8 mouse cellular contexts compared by ENCODE assay signal in genomic region chr10:40882831-40883643, GRCm38 (mm10). TPM values are rescaled to one million over a fixed set of nuclear protein-coding genes. Genes with fewer than 3 reads are reported as not detected.
DNase-seq lines count a peak whose midpoint lies in the region; ATAC-seq and TF ChIP-seq lines count a peak whose summit lies in the region.

Cdc40 (minus strand) TSS chr10:40883311.
Wasf1 (plus strand) TSS chr10:40883475.

- peak; percentile 100 for DNase-seq in brain, embryonic 14.5 days (ENCODE audit: low read depth)
- peak; percentile 96 for DNase-seq in liver, adult 2 months (ENCODE audit: extremely low read depth, low read depth, low spot score)
- DNase-seq in splenic B cell, adult 2 months (ENCODE audit: low read depth, low spot score) = peak; percentile 93

- H3K79me3 ChIP-seq in C2C12 (ENCODE audit: low read depth) = peaks cover 56% of the 10 kb centered on the region

- peaks cover 5% of the 10 kb centered on the region; the same call in 1 of the 2 replicates for H3K9me3 ChIP-seq in erythroblast, embryonic 14.5 days (ENCODE audit: control insufficient read depth, low read length)
- no peaks in the 10 kb centered on the region for H3K9me3 ChIP-seq in heart, embryonic 11.5 days (replicated peaks; ENCODE audit: control insufficient read depth, low read length)
- no peaks in the 10 kb centered on the region for H3K9me3 ChIP-seq in kidney, embryonic 16.5 days (ENCODE audit: low read length)

- under 1% methylated on average over 44 of the region's 44 CpGs for WGBS in heart, embryonic 11.5 days (ENCODE audit: insufficient replicate concordance)
- WGBS in kidney, embryonic 16.5 days = under 1% methylated on average over 44 of the region's 44 CpGs
- under 1% methylated on average over 44 of the region's 44 CpGs for WGBS in liver, adult 2 months

- peak within 1 kb of the TSS; percentile 85 for H3K4me2 ChIP-seq in heart, embryonic 11.5 days
- peak within 1 kb of the TSS; percentile 82 for H3K4me2 ChIP-seq in kidney, embryonic 16.5 days (replicated peaks; ENCODE audit: low read depth, low read length)
- H3K4me2 ChIP-seq in myocyte (ENCODE audit: low read depth) = peak within 1 kb of the TSS; percentile 73

- H3ac ChIP-seq in C2C12 (ENCODE audit: control insufficient read depth, insufficient read length, low read depth) (peak within 1 kb of the TSS; percentile 96), myocyte (ENCODE audit: control insufficient read depth, insufficient read length) (peak within 1 kb of the TSS; percentile 42)

- H3K36me3 ChIP-seq in C2C12 (ENCODE audit: control insufficient read depth, insufficient read depth) = peaks cover 15% of the 10 kb centered on the region
- peaks cover 15% of the 10 kb centered on the region for H3K36me3 ChIP-seq in erythroblast, embryonic 14.5 days (ENCODE audit: control insufficient read depth)
- no peaks in the 10 kb centered on the region for H3K36me3 ChIP-seq in heart, embryonic 11.5 days (ENCODE audit: control insufficient read depth, insufficient read depth, low read length)
- no peaks in the 10 kb centered on the region; the same call in 1 of the 2 replicates for H3K36me3 ChIP-seq in kidney, embryonic 16.5 days (ENCODE audit: insufficient read depth, low read length)
- no peaks in the 10 kb centered on the region for H3K36me3 ChIP-seq in liver, adult 2 months (ENCODE audit: control insufficient read depth, insufficient read depth, low read length)
- peaks cover 9% of the 10 kb centered on the region for H3K36me3 ChIP-seq in myocyte (ENCODE audit: control insufficient read depth, insufficient read depth)
- 0 out of 2 replicates have a peak, but pooled peaks cover 2% of the 10 kb centered on the region for H3K36me3 ChIP-seq in splenic B cell, adult 2 months (ENCODE audit: control insufficient read depth, insufficient read depth, low read length, poor library complexity, severe bottlenecking)

- H3K9ac ChIP-seq in heart, embryonic 11.5 days (ENCODE audit: low read depth, low read length) = peak within 1 kb of the TSS; percentile 88
- peak within 1 kb of the TSS; percentile 95 for H3K9ac ChIP-seq in kidney, embryonic 16.5 days (replicated peaks; ENCODE audit: low read length)
- H3K9ac ChIP-seq in liver, adult 2 months (ENCODE audit: low read depth, low read length) = peak within 1 kb of the TSS; percentile 94

- H3K4me1 ChIP-seq in erythroblast, embryonic 14.5 days (ENCODE audit: control insufficient read depth) = peaks cover 32% of the 10 kb centered on the region
- H3K4me1 ChIP-seq in heart, embryonic 11.5 days (ENCODE audit: control insufficient read depth, insufficient read depth, low read length) = peaks cover 23% of the 10 kb centered on the region
- peaks cover 13% of the 10 kb centered on the region for H3K4me1 ChIP-seq in kidney, embryonic 16.5 days (ENCODE audit: insufficient read depth, low read length)
- H3K4me1 ChIP-seq in liver, adult 2 months (ENCODE audit: control insufficient read depth, insufficient read depth, low read length) = peaks cover 9% of the 10 kb centered on the region; the same call in 1 of the 2 replicates

- peak within 1 kb of the TSS; percentile 92 for H3K27ac ChIP-seq in heart, embryonic 11.5 days (ENCODE audit: low read depth, low read length)
- peak within 1 kb of the TSS; percentile 92 for H3K27ac ChIP-seq in kidney, embryonic 16.5 days (ENCODE audit: low read length)
- H3K27ac ChIP-seq in liver, adult 2 months (replicated peaks; ENCODE audit: insufficient read depth, low read depth, low read length) = peak within 1 kb of the TSS; percentile 98

- peak; percentile 95 for ATAC-seq in heart, embryonic 11.5 days (replicated peaks; ENCODE audit: insufficient number of reproducible peaks, low FRiP score, low TSS enrichment)
- peak; percentile 98 for ATAC-seq in kidney, embryonic 16.5 days (ENCODE audit: low FRiP score, low TSS enrichment)

- H3K4me3 ChIP-seq in C2C12 (ENCODE audit: insufficient read depth, poor library complexity, severe bottlenecking) (peak within 1 kb of the TSS; percentile 95), myocyte (peak within 1 kb of the TSS; percentile 62)
- H3K4me3 ChIP-seq in erythroblast, embryonic 14.5 days (replicated peaks) = peak within 1 kb of the TSS; percentile 74
- H3K4me3 ChIP-seq in heart, embryonic 11.5 days (ENCODE audit: low read depth, low read length) = peak within 1 kb of the TSS; percentile 80
- peak within 1 kb of the TSS; percentile 97 for H3K4me3 ChIP-seq in kidney, embryonic 16.5 days (ENCODE audit: low read length)
- peak within 1 kb of the TSS; percentile 94 for H3K4me3 ChIP-seq in liver, adult 2 months (ENCODE audit: insufficient read depth, low read depth, low read length)

- peak; percentile 45; the same call in 1 of the 2 replicates for TF ChIP-seq POLR2A in brain, embryonic 14.5 days (IDR thresholded peaks at IDR 0.05; ENCODE audit: borderline replicate concordance, extremely low read depth, insufficient read depth, insufficient read length, poor library complexity, severe bottlenecking)
- TF ChIP-seq POLR2A in liver, adult 2 months (IDR thresholded peaks at IDR 0.05; ENCODE audit: extremely low read depth, insufficient read depth, low read length) = peak; percentile 73
- TF ChIP-seq POLR2A in myocyte (IDR thresholded peaks at IDR 0.05; ENCODE audit: insufficient read length, low read depth) = peak; percentile 97

- no peaks in the 10 kb centered on the region for H3K27me3 ChIP-seq in C2C12 (ENCODE audit: control insufficient read depth, insufficient read depth, insufficient read length)
- peaks cover 37% of the 10 kb centered on the region for H3K27me3 ChIP-seq in erythroblast, embryonic 14.5 days (ENCODE audit: control insufficient read depth)
- H3K27me3 ChIP-seq in heart, embryonic 11.5 days (ENCODE audit: control insufficient read depth, insufficient read depth, low read length) = no peaks in the 10 kb centered on the region
- H3K27me3 ChIP-seq in kidney, embryonic 16.5 days (ENCODE audit: insufficient read depth, low read length) = no peaks in the 10 kb centered on the region
- no peaks in the 10 kb centered on the region for H3K27me3 ChIP-seq in liver, adult 2 months (ENCODE audit: control insufficient read depth, insufficient read depth, low read length)
- H3K27me3 ChIP-seq in myocyte (ENCODE audit: control insufficient read depth, insufficient read depth, insufficient read length) = no peaks in the 10 kb centered on the region
- peaks cover 4% of the 10 kb centered on the region; the same call in 1 of the 2 replicates for H3K27me3 ChIP-seq in splenic B cell, adult 2 months (ENCODE audit: control insufficient read depth, insufficient read depth, low read length, poor library complexity, severe bottlenecking)

- peaks cover 80% of the 10 kb centered on the region for H3K79me2 ChIP-seq in C2C12 (ENCODE audit: control insufficient read depth, insufficient read depth)
- H3K79me2 ChIP-seq in liver, adult 2 months (ENCODE audit: control insufficient read depth, insufficient read depth, low read length) = peaks cover 27% of the 10 kb centered on the region; the same call in 1 of the 2 replicates
- peaks cover 40% of the 10 kb centered on the region for H3K79me2 ChIP-seq in myocyte (ENCODE audit: control insufficient read depth, insufficient read depth)

- no peak for TF ChIP-seq CTCF in C2C12 (IDR thresholded peaks at IDR 0.05; ENCODE audit: control insufficient read depth, insufficient read depth, insufficient read length)
- TF ChIP-seq CTCF in brain, embryonic 14.5 days (IDR thresholded peaks at IDR 0.05; ENCODE audit: borderline replicate concordance, extremely low read depth, insufficient read depth, insufficient read length) = no peak
- no peak for TF ChIP-seq CTCF in liver, adult 2 months (IDR thresholded peaks at IDR 0.05; ENCODE audit: low read depth, low read length)

TF ChIP-seq in C2C12, 6 proteins besides CTCF, POLR2A, EP300 and RAD21:
- TF ChIP-seq FOSL1 (IDR thresholded peaks at IDR 0.05; ENCODE audit: insufficient read depth, low read length, poor library complexity, severe bottlenecking) (no peak), MAX (IDR thresholded peaks at IDR 0.05) (no peak), CEBPB (IDR thresholded peaks at IDR 0.05; ENCODE audit: low read depth) (no peak), MYOD1 (IDR thresholded peaks at IDR 0.05; ENCODE audit: control insufficient read depth, insufficient read length, low read depth) (no peak), USF1 (IDR thresholded peaks at IDR 0.05; ENCODE audit: low read depth) (peak; percentile 12)

TF ChIP-seq in myocyte, 11 proteins besides CTCF, POLR2A, EP300 and RAD21:
- no peak for TF ChIP-seq TCF3 (IDR thresholded peaks at IDR 0.05; ENCODE audit: insufficient read length, low read depth)
- TF ChIP-seq POLR2AphosphoS2 (IDR thresholded peaks at IDR 0.05; ENCODE audit: insufficient read length, low read depth) = peak; percentile 93

RNA-seq across cellular contexts. Expression of gene Cdc40, which starts in this region (rescaled TPM):
- polyA plus RNA-seq in C2C12 (2012; fragmentation: generic; extraction: Trizol) (9.5 TPM), myocyte (2012; fragmentation: generic; extraction: Trizol) (9.3 TPM)
- polyA plus RNA-seq in brain, embryonic 14.5 days (2012; rRNA removed) = 21.5 and 24.4 TPM in 2 replicates
- polyA plus RNA-seq in erythroblast, embryonic 14.5 days (2012) = 0.22 and 0.56 TPM in 2 replicates
- polyA plus RNA-seq in heart, embryonic 11.5 days (2014; fragmentation: Nextera tagmentation; extraction: Ambion mirVana) = 23.3 and 26.5 TPM in 2 replicates
- polyA plus RNA-seq in kidney, embryonic 16.5 days (2015; fragmentation: Nextera tagmentation; extraction: Ambion mirVana) = 38.5 and 41.3 TPM in 2 replicates
- 15.9 and 16.1 TPM in 2 replicates for total RNA-seq in liver, adult 2 months (2014; rRNA removed)
- polyA plus RNA-seq in liver, adult 2 months (2012; rRNA removed) = 11.1 and 12.8 TPM in 2 replicates

RNA-seq across cellular contexts. Expression of gene Wasf1, which starts in this region (rescaled TPM):
- polyA plus RNA-seq in C2C12 (2012; fragmentation: generic; extraction: Trizol) (9.2 TPM), myocyte (2012; fragmentation: generic; extraction: Trizol) (6.3 TPM)
- polyA plus RNA-seq in brain, embryonic 14.5 days (2012; rRNA removed) = 63.5 and 90.5 TPM in 2 replicates
- polyA plus RNA-seq in erythroblast, embryonic 14.5 days (2012) = 0.03 TPM in 2 replicates
- 16.6 and 19.5 TPM in 2 replicates for polyA plus RNA-seq in heart, embryonic 11.5 days (2014; fragmentation: Nextera tagmentation; extraction: Ambion mirVana)
- polyA plus RNA-seq in kidney, embryonic 16.5 days (2015; fragmentation: Nextera tagmentation; extraction: Ambion mirVana) = 17.5 and 24.3 TPM in 2 replicates
- total RNA-seq in liver, adult 2 months (2014; rRNA removed) = 0.54 and 0.55 TPM in 2 replicates
- polyA plus RNA-seq in liver, adult 2 months (2012; rRNA removed) = 0.69 and 0.77 TPM in 2 replicates

Comparison
In these comparisons a context has a peak if more than half of its experiments do, and no peak if none do; other contexts are left out.
1. Peak in every context shown above with its lines: DNase-seq, ATAC-seq, H3K4me3 ChIP-seq and H3K27ac ChIP-seq.
2. POLR2A ChIP-seq: peak in every context shown above with its lines; median percentile 97 in myocyte; 73 in liver, adult 2 months; 45 in brain, embryonic 14.5 days.